Mouse (Mus musculus) v-Abl transformed pro-B cells (cell line): Measurements from ENCODE around the gene Crp.

Experiments used
- in situ Hi-C, 2 experiments: fragments of 400-800 bp; cut with MboI; formaldehyde crosslinking; loops; one replicate each; pipeline ENCODE4 v1.15.1; 2025; ENCODE audit not compliant: unreplicated experiment in 2 of 2

Gene Crp

DNA sequence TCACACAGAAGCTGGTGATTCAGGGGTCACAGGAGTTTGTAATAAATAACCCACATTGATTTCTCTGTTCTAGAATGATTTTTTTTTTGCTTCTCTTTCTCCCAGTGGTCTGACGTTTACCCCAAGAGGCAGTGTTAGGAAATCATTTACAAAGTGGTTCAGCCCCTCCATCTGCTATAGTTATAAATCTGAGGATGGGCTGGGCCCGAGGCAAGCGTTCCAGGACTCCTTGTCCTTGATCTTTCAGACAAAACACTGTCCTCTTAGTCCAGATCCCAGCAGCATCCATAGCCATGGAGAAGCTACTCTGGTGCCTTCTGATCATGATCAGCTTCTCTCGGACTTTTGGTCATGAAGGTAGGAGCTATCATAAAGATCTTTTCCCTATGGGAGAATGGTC, at the start of gene Crp:
Gene Crp, plus strand, starts transcription at position 212 of the 400 bp plus-strand sequence.
- in situ Hi-C loops = no loop called here

DNA sequence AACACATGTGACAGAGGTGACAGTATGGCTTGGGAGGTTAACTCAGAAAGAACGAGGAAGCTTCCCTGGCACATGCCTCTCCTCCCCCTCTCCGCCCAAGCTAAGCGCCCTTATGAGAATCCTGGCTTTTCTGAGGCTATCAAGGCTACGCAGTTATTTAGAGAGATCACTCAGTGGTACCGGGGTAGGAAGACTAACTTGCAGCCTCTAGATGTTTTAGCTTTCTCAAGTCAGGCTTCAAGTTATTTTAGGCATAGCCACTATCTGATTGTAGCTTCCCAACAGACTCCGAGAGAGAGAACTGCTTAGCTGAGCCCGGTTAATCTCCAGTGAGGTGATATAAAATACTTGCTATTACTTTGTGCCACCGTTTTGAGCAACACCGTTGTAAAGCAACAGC, 48.5 kb upstream of the Crp start:
- in situ Hi-C loops = loop anchor here in 1 of 2 experiments (25.0 kb wide), 1 partner anchor 1813 kb away; no protein-coding TSS in a partner anchor

DNA sequence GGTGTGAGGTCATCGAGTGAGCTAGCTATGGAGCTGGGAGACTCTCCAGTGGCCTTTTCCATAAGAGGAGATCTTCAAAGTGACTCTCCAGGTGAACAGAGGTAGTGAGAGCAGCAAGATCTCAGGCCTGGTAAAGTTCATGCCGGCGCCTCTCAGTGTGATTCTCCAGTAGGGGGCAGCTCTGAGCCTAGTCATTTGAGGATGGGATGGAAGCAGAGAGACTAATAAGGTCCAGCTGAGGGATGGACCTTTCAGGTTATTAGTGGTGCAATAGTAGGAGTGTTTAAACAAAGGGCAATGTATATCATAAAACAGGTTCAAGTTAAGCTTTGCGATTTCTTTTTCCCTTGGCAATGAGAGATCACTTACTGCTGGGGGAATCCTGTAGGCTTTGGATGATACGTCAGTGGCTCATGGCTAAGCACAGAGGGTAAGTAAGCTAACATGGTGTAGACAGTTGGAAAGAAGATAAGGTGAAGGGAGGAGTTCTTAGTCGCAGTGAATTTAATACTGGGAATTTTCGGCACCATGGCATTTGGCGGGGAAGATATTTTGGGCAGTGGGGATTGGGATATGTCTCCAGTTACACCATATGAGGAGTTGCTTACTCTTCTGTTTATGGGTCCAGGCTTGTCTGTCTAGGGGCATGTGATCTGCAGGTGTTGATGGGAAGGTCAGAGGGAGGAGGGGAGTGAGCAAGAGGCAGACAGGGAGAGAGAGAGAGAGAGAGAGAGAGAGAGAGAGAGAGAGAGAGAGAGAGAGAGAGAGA, 47.2 kb upstream of the Crp start:
- in situ Hi-C loops = no loop called here

DNA sequence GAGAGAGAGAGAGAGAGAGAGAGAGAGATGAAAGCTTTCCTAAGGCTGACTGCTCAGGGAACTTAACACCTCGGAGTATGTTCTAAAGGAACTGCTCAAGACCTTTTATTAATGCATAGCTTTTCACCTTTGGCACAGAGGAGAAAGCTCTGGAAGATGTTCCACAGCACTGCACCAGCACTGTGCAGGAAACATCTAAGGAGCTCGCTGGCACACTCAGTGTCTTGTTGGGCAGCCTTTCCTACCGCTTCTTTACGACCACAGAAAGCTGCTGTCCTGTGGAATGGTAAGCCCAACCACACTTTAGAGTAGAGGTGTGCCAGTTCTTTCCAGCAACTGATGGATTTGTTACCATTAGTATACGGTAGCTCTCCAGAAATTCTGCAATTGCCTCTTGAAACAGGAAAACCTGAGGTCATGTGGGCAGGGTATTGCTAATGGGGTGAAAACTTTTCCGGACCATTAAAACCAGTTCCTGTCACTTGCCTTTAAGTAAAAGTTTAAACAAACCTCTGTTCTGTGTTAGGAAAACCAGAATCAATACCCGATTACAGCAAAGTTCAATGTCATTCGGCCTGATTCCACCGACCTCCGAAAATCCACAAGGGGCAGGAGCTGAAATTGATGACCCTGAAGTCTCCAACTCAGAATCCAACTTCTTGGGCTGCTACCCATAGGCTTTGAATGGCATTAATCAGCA, 46.4 kb upstream of the Crp start:
- in situ Hi-C loops = no loop called here

DNA sequence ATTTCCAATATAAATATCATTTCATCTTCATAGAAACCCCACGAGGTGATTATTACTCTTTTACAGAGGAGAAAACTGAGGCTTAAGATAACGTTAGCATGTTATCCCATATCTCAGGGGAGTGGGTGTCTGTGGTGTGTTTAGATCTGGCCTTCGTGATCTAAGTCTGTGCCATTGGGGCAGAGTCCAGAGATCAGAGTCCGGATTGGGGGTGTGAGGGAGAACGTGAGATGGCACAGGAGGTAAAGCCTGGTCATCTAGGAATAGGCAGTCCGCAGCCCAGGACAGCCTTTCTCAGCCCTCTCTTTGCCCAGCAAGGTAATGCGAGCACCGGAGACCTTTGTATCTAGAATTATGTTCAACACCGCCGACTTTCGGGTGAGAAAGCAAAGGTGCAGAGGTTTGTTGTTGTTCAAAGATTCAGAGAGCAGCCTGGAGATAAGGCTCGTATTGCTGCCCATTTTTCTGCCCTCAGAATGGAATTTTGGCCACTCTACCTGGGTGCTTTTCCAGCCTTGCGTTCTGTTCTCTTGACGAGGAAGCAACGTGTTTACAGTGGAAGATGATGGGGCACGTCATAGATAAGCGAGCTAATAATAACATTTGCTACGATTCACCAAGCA, 45.7 kb upstream of the Crp start:
- in situ Hi-C loops = no loop called here

DNA sequence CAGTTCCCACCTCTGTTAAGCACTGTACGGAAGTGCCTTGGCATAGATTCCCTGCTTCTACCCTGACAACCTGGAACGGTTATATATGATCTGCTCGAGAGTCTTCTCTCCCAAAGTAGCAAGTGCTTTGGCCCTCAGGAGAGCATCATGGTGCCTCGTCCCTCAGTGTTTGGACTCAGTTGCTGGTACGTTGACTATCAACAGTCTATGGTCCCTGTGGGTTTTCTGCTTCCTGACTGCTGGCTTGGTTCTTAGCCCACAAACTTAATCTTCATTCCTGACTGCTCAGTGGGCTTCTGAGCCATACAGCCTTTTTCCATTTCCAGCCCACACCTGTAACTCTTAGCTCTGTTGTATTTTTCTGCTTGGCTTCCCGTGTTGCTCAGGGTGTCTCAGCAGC, 44.0 kb upstream of the Crp start:
- in situ Hi-C loops = no loop called here

DNA sequence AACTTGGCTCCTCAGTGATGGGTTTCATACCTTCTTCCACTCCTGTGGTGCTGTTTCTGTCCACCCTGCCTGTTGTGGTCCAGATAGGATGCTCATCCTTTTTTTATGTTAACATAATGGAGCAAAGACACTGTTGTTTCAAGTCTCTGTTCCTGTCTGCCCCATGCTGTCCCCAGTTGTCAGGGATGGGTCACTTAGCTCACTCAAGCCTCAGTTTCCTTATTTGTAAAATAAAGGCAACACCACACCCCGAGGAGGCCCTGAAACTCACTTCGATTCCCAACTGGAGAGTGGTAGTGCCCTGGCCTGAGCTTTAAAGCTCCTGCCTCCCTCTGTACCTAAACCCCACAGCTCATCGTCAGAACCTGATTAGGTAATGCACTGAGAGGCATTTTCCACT, 40.6 kb upstream of the Crp start:
- in situ Hi-C loops = no loop called here

DNA sequence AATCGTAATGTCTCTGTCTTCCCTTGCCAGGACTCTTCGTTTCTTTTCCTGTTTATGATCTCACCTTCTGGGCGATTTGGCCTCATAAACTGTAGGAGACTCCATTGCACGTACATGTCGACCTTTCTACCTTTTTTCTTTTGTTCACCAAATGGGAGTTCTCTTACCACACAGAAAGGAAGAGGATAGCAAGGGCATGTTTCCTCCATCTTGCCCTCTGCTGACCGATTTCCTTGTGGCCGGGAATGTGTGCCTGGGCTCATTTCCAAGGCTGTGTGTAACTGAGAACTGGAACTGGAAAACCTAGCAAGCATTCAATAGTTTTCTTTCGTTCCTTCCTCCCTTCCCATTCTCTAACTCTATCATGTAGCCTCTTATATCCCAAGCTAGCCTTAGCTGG, 38.2 kb upstream of the Crp start:
- in situ Hi-C loops = no loop called here

DNA sequence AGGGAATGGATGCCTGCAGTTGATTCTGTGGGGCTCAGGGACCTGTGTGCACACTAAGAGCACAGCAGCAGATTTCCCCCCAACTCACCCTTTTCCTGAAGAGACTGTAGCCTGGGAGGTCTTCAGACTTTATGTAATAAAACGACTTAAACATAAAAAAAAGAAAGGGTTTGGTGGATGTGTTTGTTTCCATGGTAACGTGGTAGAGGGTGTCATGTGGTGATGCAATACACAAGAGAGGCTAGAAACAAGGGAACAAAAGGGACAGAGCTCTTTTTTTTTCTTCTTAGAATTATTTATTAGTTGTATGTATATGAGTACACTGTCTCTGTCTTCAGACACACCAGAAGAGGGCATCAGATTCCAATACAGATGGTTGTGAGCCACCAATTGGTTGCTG, 32.4 kb upstream of the Crp start:
- in situ Hi-C loops = no loop called here

DNA sequence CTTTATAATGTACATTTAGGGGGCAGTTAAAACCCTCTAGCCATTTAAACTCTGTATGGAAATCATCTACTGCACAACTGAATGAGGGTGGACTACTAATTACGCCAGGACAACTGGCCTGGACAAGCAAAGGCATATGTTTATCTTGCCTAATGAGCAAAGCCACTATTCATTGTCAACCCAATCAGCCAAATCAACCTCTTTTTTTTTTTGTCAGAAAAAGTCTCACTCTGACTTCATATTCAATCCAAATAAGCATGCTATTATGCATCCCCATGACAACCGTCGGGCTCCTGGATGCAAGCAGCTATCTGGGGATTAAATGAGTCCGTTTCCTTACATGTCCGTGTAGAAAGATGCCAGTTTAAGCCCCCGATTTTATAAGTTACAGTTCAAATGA, 30.3 kb upstream of the Crp start:
- in situ Hi-C loops = no loop called here

DNA sequence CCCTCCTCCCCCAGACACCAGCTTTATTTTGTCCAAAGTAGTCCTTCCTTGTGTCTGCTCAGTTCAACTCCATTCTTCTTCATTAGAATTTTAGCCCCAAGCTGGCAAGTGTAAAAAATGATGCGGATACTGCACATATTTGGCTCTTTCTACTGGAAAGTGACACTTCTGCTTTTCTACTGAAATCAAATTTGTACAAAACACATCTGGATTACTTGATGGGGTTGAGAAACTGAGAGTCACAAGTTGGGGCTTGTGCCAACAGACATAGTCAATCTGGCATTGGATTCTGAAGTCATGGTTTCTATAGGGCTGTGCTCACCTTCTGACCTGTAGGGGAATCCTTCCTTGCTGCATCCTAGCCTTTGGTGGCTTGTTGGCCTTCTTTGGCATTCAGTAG, 27.1 kb upstream of the Crp start:
- in situ Hi-C loops = no loop called here

DNA sequence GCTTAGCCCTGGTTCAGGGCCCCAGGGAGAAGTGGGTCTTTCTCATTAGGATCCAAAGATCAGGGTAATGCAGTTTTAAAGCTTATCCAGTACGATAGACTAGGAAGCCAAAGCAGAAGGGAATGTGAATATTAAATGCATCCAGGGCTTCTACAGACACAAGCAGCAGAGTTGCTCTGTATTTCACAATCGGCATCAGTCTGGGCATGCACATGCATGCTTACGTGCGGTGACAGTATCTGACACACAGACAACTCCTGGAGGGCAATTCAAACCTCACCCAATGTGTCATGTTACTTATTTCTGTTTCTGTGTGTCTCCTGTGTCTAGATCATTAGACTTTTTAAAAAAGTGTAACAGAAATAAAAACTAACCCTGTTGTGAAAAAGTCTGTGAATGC, 17.1 kb upstream of the Crp start:
- in situ Hi-C loops = no loop called here

DNA sequence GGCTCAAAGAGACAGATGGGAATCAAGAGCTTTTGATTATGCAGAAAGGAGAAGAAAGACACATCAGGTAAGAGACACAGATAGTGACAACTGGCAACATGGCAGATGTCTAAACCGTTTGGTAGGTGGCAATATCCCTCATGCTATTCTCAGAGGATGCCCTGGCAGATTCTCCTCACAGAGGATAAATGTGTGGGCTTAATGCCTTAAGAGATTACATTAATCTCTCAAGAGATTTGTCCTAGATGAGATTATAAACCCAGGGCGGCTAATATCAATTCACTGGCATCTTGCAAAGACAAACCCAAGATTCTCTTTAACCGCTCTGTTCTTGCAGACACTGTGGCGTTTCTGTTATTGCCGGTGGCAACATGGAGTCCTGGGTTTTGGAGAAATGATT, 14.3 kb upstream of the Crp start:
- in situ Hi-C loops = no loop called here

DNA sequence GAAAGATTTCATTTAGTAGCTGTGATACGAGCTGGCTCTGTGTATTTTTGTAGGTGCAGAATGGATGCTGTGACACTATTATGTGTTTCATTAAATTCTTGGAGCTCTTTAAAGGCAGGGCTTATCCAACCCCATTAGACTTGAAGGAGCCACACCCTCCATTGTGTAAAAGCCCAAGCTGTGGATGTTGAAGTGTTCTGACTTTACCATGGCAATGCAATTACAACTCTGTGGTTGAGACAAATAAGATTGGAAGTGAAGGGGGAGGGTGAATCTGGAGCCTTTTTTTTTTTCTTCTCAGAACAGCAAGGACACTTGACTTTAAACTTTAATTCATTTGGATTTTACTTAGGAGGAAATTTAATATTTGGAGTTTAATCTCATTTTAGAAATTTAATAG, 13.9 kb upstream of the Crp start:
- in situ Hi-C loops = no loop called here

DNA sequence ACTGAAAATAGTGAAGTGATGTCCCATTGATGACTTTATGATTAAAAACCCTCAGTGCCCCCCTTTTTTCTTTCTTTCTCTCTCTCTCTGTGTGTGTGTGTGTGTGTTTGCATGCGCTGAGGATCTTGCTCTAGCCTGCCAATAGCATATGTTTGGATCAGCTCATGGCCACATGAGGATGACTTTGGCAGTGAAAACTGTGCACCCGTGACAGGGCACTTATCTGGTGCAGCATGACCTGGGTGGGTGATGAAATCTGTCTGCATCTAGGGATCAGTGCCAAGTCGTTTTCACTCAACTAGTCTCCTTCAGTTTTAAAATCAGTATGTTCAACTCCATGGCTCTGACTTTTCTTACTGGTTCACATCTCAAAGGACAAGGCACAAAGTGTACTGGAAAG, 12.7 kb upstream of the Crp start:
- in situ Hi-C loops = no loop called here

DNA sequence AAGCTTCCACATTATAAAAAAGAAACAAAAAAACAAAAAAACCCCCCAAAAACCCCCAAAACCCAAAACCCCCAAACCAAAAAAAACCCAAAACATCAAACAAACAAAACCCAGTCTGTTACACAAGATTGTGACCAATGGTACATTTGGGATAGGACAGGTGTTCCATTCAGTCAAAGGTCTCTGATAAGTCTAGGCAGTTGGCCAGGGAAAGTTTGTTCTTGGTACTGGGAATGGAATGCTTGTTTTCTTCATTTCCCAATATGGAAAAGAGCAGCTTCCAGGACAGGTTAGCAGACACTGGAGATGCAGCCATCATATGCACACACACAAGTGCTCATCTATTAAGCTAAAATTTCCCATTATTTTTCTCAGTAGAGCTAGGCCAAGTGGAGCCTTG, 433 bp upstream of the Crp start:
- in situ Hi-C loops = no loop called here

DNA sequence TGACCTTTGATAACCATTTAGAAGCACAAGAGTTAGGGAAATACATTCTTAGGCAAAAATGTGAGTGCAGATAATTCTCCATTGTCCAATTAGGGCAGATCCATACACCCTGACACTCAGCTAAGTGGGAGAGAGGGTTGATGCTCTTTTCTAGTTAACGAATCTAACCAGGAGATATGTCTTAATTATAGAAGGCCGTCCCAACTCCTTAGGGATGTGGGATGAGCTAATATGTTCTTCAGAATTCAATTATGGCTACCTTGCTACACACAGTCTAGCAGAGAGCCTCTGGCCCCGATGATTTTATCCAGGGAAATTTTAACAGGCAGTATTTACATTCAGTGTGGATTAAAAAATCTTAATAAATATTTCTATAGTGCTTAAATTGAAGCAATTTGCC, 3.0 kb downstream of the Crp start:
- in situ Hi-C loops = no loop called here

DNA sequence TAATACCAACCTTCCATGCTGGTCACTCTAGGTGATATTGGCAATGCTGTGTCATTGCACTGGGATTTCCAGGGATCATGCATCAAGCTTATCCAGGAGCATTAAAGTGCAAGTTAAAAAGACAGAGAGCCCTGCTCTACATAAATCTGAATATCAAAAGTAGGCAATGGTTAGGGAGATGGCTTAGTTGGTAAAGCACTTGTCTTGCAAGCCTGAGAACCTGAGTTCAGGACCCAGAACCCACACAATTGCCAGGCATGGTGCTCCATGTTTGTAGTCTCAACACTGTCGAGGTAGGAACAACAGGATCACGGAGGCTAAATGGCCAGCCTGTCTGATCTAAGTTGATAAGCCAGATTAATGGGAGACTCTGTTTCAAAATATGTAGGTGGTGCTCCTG, 3.5 kb downstream of the Crp start:
- in situ Hi-C loops = no loop called here

DNA sequence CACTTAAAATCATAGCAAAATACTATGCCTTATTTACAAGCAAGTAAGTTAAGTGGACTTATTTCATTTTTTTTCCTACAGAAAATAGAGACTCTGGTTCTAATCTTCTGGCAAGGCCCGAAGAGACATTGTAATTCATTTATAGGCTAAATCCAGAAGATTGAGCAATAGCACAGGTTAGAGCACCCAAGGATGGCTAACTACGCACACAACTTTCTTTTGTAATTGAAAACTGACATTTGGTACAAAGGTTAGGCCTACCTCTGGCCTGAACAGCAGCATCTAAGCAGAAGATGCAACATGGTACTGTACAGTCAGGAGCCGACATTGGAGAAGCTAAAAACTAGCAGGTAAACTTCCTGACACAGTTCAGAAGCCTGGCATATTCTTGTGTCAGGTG, 4.0 kb downstream of the Crp start:
- in situ Hi-C loops = no loop called here

DNA sequence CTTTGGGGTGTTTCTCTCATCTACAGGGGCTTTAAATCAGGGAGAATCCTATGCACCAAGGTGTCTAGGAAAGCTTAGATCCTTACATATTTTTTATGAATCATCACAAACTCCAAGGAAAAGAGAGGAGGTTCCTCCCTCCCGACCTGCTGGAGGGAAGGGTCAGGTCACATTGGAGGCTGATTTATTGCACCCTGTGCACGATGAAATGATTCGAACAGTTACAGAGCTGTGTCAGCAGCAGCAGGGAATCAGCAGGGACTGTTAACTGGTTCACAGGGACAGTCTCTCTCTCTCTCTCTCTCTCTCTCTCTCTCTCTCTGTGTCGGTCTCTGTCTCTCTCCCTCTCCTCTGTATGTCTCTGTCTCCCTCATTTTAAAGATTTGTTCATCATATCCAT, 6.9 kb downstream of the Crp start:
- in situ Hi-C loops = no loop called here

DNA sequence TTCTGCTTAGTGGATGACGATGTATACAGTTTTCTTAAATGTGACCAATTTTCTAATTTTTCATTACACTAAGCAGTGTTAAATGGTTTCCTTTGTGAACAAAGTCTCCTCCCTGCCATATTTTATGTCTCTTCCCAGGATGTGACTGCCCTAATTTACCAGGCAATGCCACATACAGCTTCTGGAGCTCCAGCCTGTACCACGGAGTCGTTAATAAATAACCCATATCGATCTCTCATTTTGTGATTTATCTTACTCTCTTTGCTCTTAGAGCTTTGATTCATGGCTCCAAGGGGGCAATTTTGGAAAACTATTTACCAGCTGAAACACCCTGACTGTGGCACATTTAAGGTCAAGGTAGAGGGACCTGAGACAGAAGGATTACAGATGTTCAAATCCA, 8.4 kb downstream of the Crp start:
- in situ Hi-C loops = no loop called here

DNA sequence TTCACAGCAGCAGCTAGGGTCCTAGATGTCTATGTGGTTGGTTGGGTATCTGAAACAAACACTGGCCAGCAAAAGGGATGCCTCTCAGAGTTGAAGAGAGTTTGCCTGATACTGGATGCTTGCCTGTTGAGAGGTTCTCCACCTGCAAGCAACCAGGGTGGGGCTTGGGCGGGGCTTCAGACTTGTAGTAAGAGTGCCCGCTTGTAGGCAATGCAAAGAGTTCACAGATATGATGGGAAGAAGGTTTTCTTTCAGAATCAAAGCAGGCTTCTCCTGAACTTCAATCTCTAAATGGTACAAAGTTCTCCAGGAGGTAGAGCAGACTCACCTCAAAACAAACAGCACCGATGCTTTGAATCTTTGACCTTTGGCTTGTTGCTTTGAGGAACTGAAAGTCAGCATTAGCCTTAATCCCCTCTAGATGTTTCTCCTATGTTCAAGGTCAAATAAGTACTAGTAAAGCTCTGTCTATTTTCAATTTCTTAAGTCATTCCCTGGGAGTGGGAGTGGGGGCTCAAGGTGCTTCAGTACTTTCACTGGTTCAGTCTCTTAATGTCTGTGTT, 12.0 kb downstream of the Crp start:
- in situ Hi-C loops = no loop called here
